Mouse (Mus musculus) embryonic facial prominence, embryonic 10.5 days (tissue): Measurements from ENCODE around the gene Hydin. TPM values are rescaled to one million over a fixed set of nuclear protein-coding genes. Genes with fewer than 3 reads are reported as not detected.

Experiments used
- DNase-seq: peaks from one replicate; pipeline ENCODE4 v3.0.0-alpha.2; 2017; ENCODE audit warnings: low spot score
- H3K27ac ChIP-seq: fragments of 300-500 bp; sonication (generic); replicated peaks from 2 replicates; pipeline ENCODE4 v1.5.1; 2016; ENCODE audit warnings: mild to moderate bottlenecking
- H3K27me3 ChIP-seq: fragments of 300-500 bp; sonication (generic); replicated peaks from 2 replicates; pipeline ENCODE4 v1.6.1; 2016; ENCODE audit warnings: low read depth, mild to moderate bottlenecking; ENCODE audit not compliant: poor library complexity, severe bottlenecking
- H3K36me3 ChIP-seq: fragments of 300-500 bp; sonication (generic); replicated peaks from 2 replicates; pipeline ENCODE4 v1.6.1; 2016; ENCODE audit warnings: mild to moderate bottlenecking, moderate library complexity
- H3K4me1 ChIP-seq: fragments of 300-500 bp; sonication (generic); 2 replicates; pipeline ENCODE4 v1.6.1; 2016
- H3K4me3 ChIP-seq: fragments of 300-500 bp; sonication (generic); 2 replicates; pipeline ENCODE4 v1.5.1; 2016; ENCODE audit warnings: mild to moderate bottlenecking, moderate library complexity
- H3K9me3 ChIP-seq: fragments of 300-500 bp; sonication (generic); 2 replicates; pipeline ENCODE4 v1.6.1; 2016; ENCODE audit warnings: mild to moderate bottlenecking
- WGBS: fragments of 180-500 bp; shearing (Covaris S2); methylation state at CpG from one replicate; pipeline ENCODE4 v1.1.7; 2016; 5-methylcytosine and 5-hydroxymethylcytosine counted together
- polyA plus RNA-seq: library from polyadenylated mRNA; unstranded; fragments of >200 nt; fragmentation: Nextera tagmentation; extraction: Ambion mirVana; gene quantifications from 2 replicates; pipeline ENCODE4 v1.2.1, GENCODE M21; 2016

Gene Hydin
- polyA plus RNA-seq, 1 experiment from 2014 or later: 0.14 TPM

- no peaks in the 10 kb centered on the region for H3K36me3 ChIP-seq
- H3K4me1 ChIP-seq: 0 out of 2 replicates have a peak, but pooled peaks cover 4% of the 10 kb centered on the region
- no peak overlapping the region for H3K27ac ChIP-seq
- DNase-seq: no peak
- no peaks in the 10 kb centered on the region for H3K27me3 ChIP-seq
- H3K4me3 ChIP-seq: no peak overlapping the region
- WGBS: 82% methylated on average over 4 of the region's 4 CpGs
- no peaks in the 10 kb centered on the region for H3K9me3 ChIP-seq
Measured at GRCm38 (mm10) chr8:110415121-110415520, 148.3 kb downstream of the Hydin start.

GRCm38 (mm10) chr8:110416931-110417330 lies 150.2 kb downstream of the Hydin start:
- H3K27me3 ChIP-seq: no peaks in the 10 kb centered on the region
- H3K36me3 ChIP-seq: no peaks in the 10 kb centered on the region
- 86% methylated on average over 3 of the region's 3 CpGs for WGBS
- no peak overlapping the region for H3K4me3 ChIP-seq
- no peak overlapping the region for H3K27ac ChIP-seq
- 0 out of 2 replicates have a peak, but pooled peaks cover 4% of the 10 kb centered on the region for H3K4me1 ChIP-seq
- no peak for DNase-seq
- H3K9me3 ChIP-seq: no peaks in the 10 kb centered on the region

GRCm38 (mm10) chr8:110417801-110418200 lies 151.0 kb downstream of the Hydin start:
- H3K9me3 ChIP-seq: no peaks in the 10 kb centered on the region
- H3K4me1 ChIP-seq: 0 out of 2 replicates have a peak, but pooled peaks cover 4% of the 10 kb centered on the region
- H3K27me3 ChIP-seq: no peaks in the 10 kb centered on the region
- WGBS: 89% methylated on average over 7 of the region's 7 CpGs
- no peaks in the 10 kb centered on the region for H3K36me3 ChIP-seq
- no peak for DNase-seq
- H3K4me3 ChIP-seq: no peak overlapping the region
- no peak overlapping the region for H3K27ac ChIP-seq

- H3K9me3 ChIP-seq: 0 out of 2 replicates have a peak, but pooled peaks cover 2% of the 10 kb centered on the region
- H3K4me3 ChIP-seq: no peak overlapping the region
- no peaks in the 10 kb centered on the region for H3K4me1 ChIP-seq
- no peak for DNase-seq
- no peaks in the 10 kb centered on the region for H3K27me3 ChIP-seq
- H3K27ac ChIP-seq: no peak overlapping the region
- H3K36me3 ChIP-seq: no peaks in the 10 kb centered on the region
- WGBS: 91% methylated on average over 5 of the region's 5 CpGs
Measured at GRCm38 (mm10) chr8:110419711-110420110, 152.9 kb downstream of the Hydin start.

GRCm38 (mm10) chr8:110420221-110420620 lies 153.4 kb downstream of the Hydin start:
- H3K27me3 ChIP-seq: no peaks in the 10 kb centered on the region
- 0 out of 2 replicates have a peak, but pooled peaks cover 2% of the 10 kb centered on the region for H3K9me3 ChIP-seq
- no peaks in the 10 kb centered on the region for H3K36me3 ChIP-seq
- no peak overlapping the region for H3K4me3 ChIP-seq
- DNase-seq: no peak
- no peak overlapping the region for H3K27ac ChIP-seq
- no peaks in the 10 kb centered on the region for H3K4me1 ChIP-seq
- 90% methylated on average over 3 of the region's 3 CpGs for WGBS

GRCm38 (mm10) chr8:110424146-110424545 lies 157.4 kb downstream of the Hydin start:
- no peaks in the 10 kb centered on the region for H3K27me3 ChIP-seq
- H3K27ac ChIP-seq: no peak overlapping the region
- H3K9me3 ChIP-seq: 0 out of 2 replicates have a peak, but pooled peaks cover 2% of the 10 kb centered on the region
- H3K4me1 ChIP-seq: no peaks in the 10 kb centered on the region
- H3K4me3 ChIP-seq: no peak overlapping the region
- DNase-seq: no peak
- no peaks in the 10 kb centered on the region for H3K36me3 ChIP-seq
- WGBS: 87% methylated on average over 8 of the region's 8 CpGs

GRCm38 (mm10) chr8:110431340-110431739 lies 164.6 kb downstream of the Hydin start:
- Histone ChIP-seq H3K9me3 (no peaks in the 10 kb centered on the region), H3K4me1 (peaks cover 6% of the 10 kb centered on the region), H3K27ac (no peak overlapping the region), H3K27me3 (no peaks in the 10 kb centered on the region), H3K4me3 (no peak overlapping the region), H3K36me3 (no peaks in the 10 kb centered on the region)
- 89% methylated on average over 3 of the region's 3 CpGs for WGBS
- DNase-seq: no peak

GRCm38 (mm10) chr8:110440528-110440927 lies 173.8 kb downstream of the Hydin start:
- Histone ChIP-seq H3K36me3 (no peaks in the 10 kb centered on the region), H3K27ac (no peak overlapping the region), H3K27me3 (no peaks in the 10 kb centered on the region), H3K4me1 (no peaks in the 10 kb centered on the region), H3K9me3 (no peaks in the 10 kb centered on the region), H3K4me3 (no peak overlapping the region)
- DNase-seq: no peak
- 81% methylated on average over 4 of the region's 4 CpGs for WGBS

GRCm38 (mm10) chr8:110444276-110444675 lies 177.5 kb downstream of the Hydin start:
- DNase-seq: no peak
- no peaks in the 10 kb centered on the region for H3K9me3 ChIP-seq
- H3K27ac ChIP-seq: no peak overlapping the region
- WGBS: 73% methylated on average over 2 of the region's 2 CpGs
- H3K27me3 ChIP-seq: no peaks in the 10 kb centered on the region
- H3K4me1 ChIP-seq: no peaks in the 10 kb centered on the region
- H3K36me3 ChIP-seq: no peaks in the 10 kb centered on the region
- H3K4me3 ChIP-seq: no peak overlapping the region

GRCm38 (mm10) chr8:110450463-110450862 lies 183.7 kb downstream of the Hydin start:
- 82% methylated on average over 6 of the region's 6 CpGs for WGBS
- DNase-seq: no peak

GRCm38 (mm10) chr8:110454466-110454865 lies 187.7 kb downstream of the Hydin start:
- no peak overlapping the region for H3K27ac ChIP-seq
- 92% methylated on average over 4 of the region's 4 CpGs for WGBS
- no peaks in the 10 kb centered on the region for H3K9me3 ChIP-seq
- no peaks in the 10 kb centered on the region for H3K36me3 ChIP-seq
- H3K27me3 ChIP-seq: no peaks in the 10 kb centered on the region
- no peak overlapping the region for H3K4me3 ChIP-seq
- DNase-seq: no peak
- no peaks in the 10 kb centered on the region for H3K4me1 ChIP-seq

More at GRCm38 (mm10) chr8:110450463-110450862, 183.7 kb downstream of the Hydin start:
- Histone ChIP-seq H3K4me3 (no peak overlapping the region), H3K27ac (no peak overlapping the region), H3K4me1 (no peaks in the 10 kb centered on the region), H3K9me3 (no peaks in the 10 kb centered on the region), H3K27me3 (no peaks in the 10 kb centered on the region), H3K36me3 (no peaks in the 10 kb centered on the region)

- WGBS: 87% methylated on average over 4 of the region's 4 CpGs
- Histone ChIP-seq H3K36me3 (no peaks in the 10 kb centered on the region), H3K4me1 (no peaks in the 10 kb centered on the region), H3K9me3 (no peaks in the 10 kb centered on the region), H3K4me3 (no peak overlapping the region), H3K27me3 (no peaks in the 10 kb centered on the region), H3K27ac (no peak overlapping the region)
- DNase-seq: no peak
Measured at GRCm38 (mm10) chr8:110457424-110457823, 190.6 kb downstream of the Hydin start.

GRCm38 (mm10) chr8:110462627-110463208 lies 195.9 kb downstream of the Hydin start:
- Histone ChIP-seq H3K4me1 (no peaks in the 10 kb centered on the region), H3K27ac (no peak overlapping the region), H3K4me3 (no peak overlapping the region), H3K36me3 (no peaks in the 10 kb centered on the region), H3K9me3 (no peaks in the 10 kb centered on the region), H3K27me3 (no peaks in the 10 kb centered on the region)
- 90% methylated on average over 10 of the region's 10 CpGs for WGBS
- DNase-seq: no peak
